Mouse (Mus musculus) telencephalon, adult 2 months (tissue): Measurements from ENCODE around the gene Nrxn1.

ENCODE experiments used
- DNase-seq: peaks from one replicate; pipeline ENCODE4 v3.0.0-alpha.2; 2011; ENCODE audit warnings: low read depth, low spot score

Gene Nrxn1

GRCm38 (mm10) chr17:90087616-90088313, 1005.1 kb downstream of the Nrxn1 start:
- DNase-seq = no peak

- peak; percentile 79 for DNase-seq
These were observed 1006.0 kb downstream of the Nrxn1 start for GRCm38 (mm10) chr17:90086826-90087225.

- no peak for DNase-seq
These were observed 1013.9 kb downstream of the Nrxn1 start for GRCm38 (mm10) chr17:90079003-90079402.

GRCm38 (mm10) chr17:90078488-90078887, 1014.4 kb downstream of the Nrxn1 start:
- DNase-seq = no peak

- DNase-seq = no peak
These were observed 1030.0 kb downstream of the Nrxn1 start for GRCm38 (mm10) chr17:90062866-90063265.

GRCm38 (mm10) chr17:90060872-90061271, 1032.0 kb downstream of the Nrxn1 start:
- DNase-seq = no peak

GRCm38 (mm10) chr17:90060168-90060567, 1032.7 kb downstream of the Nrxn1 start:
- no peak for DNase-seq

GRCm38 (mm10) chr17:90059320-90060111, 1033.4 kb downstream of the Nrxn1 start:
- DNase-seq = no peak

GRCm38 (mm10) chr17:90054312-90054711, 1038.6 kb downstream of the Nrxn1 start:
- DNase-seq = no peak

- DNase-seq = no peak
These were observed 1053.6 kb downstream of the Nrxn1 start for GRCm38 (mm10) chr17:90039316-90039715.

- no peak for DNase-seq
These were observed 1060.5 kb downstream of the Nrxn1 start for GRCm38 (mm10) chr17:90032416-90032815.

GRCm38 (mm10) chr17:90016636-90017035, 1076.2 kb downstream of the Nrxn1 start:
- DNase-seq = no peak

- DNase-seq = no peak
These were observed 1081.1 kb downstream of the Nrxn1 start for GRCm38 (mm10) chr17:90011761-90012160.

- peak; percentile 4 for DNase-seq
These were observed 1085.3 kb downstream of the Nrxn1 start for GRCm38 (mm10) chr17:90007438-90008109.

- no peak for DNase-seq
These were observed 1102.2 kb downstream of the Nrxn1 start for GRCm38 (mm10) chr17:89990651-89991050.
